1 mouse cellular context compared by ENCODE assay signal in genomic region chr15:98614551-98614950, GRCm38 (mm10).
TF ChIP-seq lines count a peak whose summit lies in the region.

No protein-coding gene starts in this region.

TF ChIP-seq in MEL, 35 proteins besides CTCF, POLR2A, EP300 and RAD21 (continued from another document):
- no peak for TF ChIP-seq MAFK (IDR thresholded peaks at IDR 0.05; ENCODE audit: borderline replicate concordance, low read depth, low read length)
- TF ChIP-seq MYB (IDR thresholded peaks at IDR 0.05; ENCODE audit: low read depth, low read length) = no peak
- no peak for TF ChIP-seq ELF1 (IDR thresholded peaks at IDR 0.05; ENCODE audit: low read depth, low read length)
- TF ChIP-seq RCOR1 (IDR thresholded peaks at IDR 0.05; ENCODE audit: low read depth, low read length) = no peak
- no peak for TF ChIP-seq JUND (IDR thresholded peaks at IDR 0.05; ENCODE audit: low read depth, low read length)
- TF ChIP-seq USF2 (IDR thresholded peaks at IDR 0.05; ENCODE audit: borderline replicate concordance in 1 of 2, insufficient read depth in 1 of 2, low read depth in 1 of 2, low read length in 2 of 2) = no peak
- TF ChIP-seq CHD1 (IDR thresholded peaks at IDR 0.05; ENCODE audit: low read depth, low read length) = no peak
